Mouse (Mus musculus) retina, adult 2 months (tissue): ENCODE data around the gene Smim4.

Source experiments
- DNase-seq: peaks from one replicate; pipeline ENCODE4 v3.0.0-alpha.2; 2012; ENCODE audit warnings: low read depth, low spot score

The Smim4 gene

DNA sequence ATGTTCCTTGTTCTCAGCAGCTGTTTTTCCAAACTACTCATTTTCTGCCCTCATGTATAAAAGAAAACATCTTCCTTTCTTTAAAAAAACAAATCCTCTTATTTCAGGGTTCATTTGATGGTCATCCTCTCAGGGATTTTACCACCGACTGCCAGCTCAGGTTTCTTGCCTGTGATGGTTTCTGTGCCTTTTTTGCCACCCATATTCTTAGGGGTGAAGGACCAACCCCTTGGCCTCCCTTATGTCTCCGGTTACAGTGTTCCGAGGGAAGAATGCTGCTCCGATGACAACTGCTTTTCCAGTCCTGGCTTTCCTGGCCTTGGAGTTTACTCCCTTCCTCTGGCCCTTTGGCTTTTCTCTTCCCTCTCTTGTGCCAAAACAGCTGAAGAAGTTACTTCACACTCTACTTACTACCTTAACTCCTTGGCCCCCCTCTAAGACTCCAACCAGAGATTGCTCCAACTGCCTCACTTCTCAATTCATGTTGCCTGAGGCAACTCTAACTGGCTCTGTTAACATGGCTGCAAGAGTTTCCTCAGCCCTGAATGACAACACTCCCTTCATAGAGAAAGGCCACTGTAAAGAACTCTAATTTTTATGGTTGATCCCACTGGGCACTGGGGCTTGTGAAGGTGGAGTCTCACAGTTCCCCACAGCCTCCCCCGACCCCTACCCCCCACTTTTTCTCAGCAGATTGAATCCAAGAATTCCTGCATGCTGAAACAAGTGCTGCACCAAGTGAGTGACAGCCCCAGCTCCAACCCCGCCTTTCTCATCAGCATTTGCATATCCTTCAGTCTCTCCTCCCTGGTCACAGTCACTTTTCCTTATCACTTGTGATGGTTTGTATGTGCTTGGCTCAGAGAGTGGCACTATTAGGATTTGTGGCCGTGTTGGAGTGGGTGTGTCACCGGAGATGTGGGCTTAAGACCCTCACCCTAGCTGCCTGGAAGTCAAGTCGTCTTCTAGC lies 3.4 kb downstream of the Smim4 start:
- DNase-seq = no peak

DNA sequence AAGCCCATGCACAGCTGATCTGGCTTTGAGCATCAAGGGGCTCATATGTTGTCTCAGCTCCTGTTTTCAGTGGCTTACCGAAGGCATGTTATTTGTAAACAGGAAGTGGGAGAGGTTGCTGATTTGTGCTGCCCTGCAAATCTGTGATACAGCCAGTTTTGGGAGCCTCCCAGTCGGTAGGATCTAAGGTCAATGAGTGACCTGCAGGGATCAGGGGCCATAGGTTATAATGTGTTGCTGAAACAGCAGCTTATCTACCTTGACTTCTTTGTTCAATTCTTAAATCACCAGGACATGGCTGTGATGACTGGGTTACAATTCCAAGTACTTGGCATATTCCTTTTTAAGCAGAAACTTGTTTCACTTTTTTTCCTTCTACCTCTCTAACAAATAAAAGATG lies 13.2 kb downstream of the Smim4 start:
- no peak for DNase-seq

DNA sequence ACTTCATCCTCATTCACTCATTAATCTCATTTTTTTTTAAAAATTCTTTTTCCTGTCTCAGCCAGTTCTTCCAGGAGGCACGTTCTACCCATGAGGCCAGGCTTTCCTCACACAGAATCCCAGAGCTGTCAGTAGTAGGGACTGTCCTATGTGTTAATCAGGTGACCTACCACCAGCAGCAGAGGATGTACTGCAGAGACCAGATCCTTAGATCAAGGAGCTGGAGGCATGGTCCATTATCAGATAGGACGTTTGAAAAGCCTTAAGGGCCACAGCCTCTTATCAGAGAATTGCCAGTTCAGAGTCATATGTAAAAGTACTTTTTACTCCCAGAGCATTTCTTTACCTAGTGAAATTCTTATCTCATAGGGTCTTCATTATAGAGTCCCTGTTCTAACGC lies 14.7 kb downstream of the Smim4 start:
- no peak for DNase-seq

DNA sequence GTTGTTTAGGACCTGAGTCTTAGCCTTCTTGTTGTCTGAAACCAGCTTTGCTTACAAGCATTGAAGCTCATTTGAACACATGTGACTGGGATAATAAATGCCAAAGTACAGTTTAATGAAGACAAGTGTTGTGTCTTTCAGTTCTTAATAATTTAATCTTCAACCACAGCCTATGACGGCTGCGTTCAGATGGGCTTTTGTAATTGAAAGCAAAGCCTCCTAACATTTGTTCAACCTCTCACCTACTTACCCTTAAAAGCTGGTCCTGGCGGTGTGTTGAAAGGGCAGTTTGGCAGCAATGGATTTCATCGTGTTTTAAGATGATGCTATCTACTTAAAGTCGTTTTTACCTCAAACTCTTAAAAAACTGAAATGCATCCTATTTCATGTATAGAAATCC lies 16.6 kb downstream of the Smim4 start:
- no peak for DNase-seq

DNA sequence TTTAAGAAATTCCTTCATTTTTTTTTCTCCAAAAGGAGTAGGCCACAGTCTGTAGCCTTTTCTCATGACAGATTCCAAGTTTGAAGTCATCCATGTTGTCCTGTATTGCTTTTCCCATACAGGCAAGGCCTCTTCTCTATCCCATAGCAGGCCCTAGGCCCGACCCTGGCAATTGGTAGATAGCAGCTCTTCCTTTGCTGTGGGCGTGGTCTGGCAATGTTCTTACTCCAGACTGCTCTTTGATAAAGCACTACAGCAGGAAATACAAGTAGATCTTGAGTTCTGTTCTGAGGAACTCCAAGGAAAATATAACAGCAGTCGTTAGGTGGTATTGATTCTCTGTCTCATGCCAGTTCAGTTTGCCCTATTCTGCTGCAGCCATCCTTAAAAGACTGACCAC lies 18.1 kb downstream of the Smim4 start:
- no peak for DNase-seq

DNA sequence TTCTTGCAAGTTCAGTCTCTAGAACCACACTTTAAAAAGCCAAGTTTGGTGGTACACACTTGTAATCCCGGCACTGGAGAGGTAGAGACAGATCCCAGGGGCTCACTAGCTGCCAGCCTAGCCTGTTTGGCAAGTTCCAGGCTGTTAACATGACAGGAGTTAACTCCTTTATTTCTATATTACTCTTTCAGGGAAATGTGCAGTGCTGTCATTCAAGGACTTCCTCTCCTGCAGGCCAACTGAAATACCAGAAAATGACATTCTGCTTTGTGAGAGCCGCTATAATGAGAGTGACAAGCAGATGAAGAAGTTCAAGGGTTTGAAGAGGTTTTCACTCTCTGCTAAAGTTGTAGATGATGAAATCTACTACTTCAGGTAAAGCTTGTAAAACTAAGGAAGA lies 23.6 kb downstream of the Smim4 start:
- no peak for DNase-seq

DNA sequence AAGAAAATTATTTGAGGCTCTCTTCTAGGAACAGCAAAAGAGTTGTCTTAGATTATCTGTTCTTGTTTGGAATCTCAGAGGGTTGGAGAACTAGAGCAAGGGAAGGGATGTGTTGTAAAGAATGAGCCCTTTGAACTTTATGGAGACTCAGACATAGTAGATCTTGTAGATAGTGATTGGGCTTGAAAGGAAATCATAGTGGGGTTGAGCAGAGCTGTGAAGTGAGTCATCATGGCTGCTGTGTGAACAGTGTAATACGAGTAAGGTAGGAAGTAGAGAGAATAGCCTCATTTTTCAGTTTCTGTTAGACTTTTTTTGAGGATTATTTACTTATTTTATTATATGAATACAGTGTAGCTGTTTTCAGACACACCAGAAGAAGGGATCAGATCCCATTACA lies 38.8 kb downstream of the Smim4 start:
- no peak for DNase-seq

DNA sequence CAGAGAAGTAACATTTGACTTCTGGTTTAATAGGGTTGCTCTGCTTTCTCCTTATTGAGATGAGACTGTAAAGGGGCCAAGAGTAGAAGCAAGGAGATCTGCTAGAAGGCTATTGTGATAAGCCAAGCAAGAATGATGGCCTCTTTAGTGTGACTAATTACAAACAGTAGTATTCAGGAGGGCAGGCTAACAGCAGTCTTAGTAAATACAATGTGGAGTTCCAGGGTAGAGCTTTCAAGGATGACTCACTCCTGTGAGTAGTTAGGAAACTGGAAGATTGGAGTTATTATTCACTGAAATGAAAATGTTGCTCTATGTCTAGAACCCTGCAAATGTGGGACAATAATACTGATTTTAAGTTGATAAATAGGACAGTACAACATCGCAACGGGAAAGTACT lies 40.2 kb downstream of the Smim4 start:
- DNase-seq = no peak

DNA sequence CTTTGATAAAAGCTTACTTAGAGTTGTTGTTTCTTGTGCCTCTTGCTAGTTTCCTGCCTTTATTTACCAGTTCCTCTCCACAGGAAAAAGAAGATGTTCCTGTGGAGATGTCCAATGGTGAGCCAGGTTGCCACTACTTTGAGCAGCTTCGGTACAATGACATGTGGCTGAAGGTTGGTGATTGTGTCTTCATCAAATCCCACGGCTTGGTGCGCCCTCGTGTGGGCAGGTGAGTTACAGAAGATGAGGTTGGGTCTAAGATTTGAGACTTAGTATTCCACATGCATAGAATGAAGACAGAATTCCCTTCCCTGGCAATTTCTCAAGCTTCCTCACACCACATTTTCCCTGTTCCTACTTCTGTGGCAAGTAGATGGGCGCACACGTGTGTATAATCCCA lies 41.3 kb downstream of the Smim4 start:
- no peak for DNase-seq

DNA sequence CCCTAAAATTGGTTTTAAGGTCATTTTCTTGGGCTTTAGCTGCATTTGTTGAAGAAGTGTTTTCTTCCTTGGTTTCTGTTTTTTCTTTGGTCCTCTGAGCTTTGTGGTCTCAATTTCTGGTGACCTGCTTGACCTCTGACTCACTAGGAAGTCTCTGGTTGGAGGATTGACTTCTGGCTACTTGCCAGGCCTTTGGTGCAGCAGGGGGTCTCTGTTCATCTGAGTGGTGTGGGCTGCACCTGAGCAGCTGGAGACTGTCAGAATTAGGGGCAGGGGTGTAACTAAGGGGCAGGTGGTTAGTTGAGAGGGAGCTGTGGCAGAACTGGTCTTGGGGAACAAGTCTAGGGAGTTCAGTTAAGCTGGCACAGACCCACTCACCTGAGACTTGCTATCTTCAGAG lies 47.6 kb downstream of the Smim4 start:
- DNase-seq = no peak

DNA sequence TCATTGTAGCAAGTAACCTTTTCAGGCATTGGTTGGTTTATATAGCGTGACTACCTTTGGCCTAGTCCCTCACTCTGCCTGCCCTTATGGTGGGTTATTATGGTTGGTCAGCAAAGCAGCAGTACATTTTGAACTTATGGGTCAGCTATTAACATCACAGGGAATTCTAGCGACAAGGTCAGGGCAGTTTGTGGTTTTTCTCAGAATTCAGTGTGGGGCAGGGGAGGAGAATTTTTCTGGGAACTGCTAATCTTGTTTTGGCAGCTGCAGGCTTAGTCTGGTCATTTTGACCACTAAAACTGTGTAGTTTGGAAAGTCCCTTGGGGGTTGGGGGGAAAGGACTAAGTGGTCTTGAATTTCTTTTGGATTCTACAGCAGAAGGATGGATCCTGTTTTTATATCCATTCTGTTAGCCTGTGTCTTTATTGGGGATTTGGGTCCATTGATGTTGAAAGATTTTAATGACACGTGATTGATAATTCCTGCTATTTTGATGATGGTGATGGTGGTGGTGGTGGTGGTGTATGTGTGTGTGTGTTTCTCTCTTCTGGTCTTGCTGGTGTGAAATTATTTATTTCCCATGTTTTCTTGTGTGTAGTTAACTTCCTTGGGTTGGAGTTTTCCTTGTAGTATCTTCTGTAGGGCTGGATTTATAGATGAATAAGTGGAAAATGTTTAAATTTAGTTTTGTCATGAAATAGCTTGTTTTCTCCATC lies 49.3 kb downstream of the Smim4 start:
- DNase-seq = no peak

DNA sequence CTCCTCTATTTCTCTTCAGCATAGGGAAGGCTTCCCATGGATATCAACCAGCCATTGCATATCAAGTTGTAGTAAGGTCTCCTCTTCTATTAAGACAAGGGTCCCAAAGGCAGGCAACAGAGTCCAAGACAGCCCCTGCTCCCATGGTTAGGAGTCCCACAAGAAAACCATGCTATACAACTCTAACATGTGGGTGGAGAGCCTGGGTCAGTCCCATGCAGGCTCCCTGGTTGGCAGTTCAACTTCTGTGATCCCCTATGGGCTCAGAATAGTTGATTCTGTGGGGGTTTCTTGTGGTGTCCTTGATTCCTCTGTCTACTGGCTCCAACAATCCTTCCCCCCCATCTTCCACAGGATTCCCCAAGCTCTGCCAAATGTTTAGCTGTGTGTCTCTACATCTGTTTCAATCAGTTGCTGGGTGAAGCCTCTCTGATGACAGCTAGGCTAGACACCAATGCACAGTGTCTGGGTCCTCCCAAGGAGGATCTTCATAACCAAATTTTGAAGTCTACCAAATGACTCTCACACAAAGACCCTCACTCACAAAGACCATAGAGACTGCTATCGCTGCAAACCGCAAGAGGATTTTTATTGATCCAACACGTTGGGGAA lies 50.1 kb downstream of the Smim4 start:
- DNase-seq = no peak

DNA sequence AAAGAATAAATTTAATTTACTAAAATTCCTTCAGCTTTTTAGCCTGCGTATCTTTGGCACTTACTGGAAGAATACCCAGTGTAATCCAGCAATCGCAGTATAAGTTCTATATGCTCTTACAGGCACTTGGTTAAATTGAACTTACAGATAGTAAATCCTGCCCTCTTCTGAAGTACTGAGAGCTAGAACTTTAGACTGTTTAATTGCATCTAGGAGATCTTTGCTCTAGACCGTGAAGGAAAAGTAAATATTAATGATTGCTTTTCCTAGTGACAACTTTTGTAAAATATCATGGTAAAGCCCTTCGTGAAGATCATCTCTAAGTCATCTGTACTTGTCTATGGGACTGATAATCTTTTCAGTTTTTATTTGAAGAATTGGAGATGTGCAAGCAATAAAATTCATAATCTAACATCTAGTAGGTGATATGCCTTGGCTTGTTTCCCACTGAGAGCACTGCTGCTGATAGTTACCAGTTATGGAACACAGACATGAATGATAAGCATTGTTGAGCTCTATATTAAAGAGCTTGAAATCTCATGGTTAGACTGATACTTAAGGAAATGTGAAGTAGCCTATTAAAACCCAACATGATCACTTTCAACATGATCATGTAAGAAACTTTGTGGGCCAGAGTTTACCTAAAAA lies 59.5 kb downstream of the Smim4 start:
- no peak for DNase-seq

DNA sequence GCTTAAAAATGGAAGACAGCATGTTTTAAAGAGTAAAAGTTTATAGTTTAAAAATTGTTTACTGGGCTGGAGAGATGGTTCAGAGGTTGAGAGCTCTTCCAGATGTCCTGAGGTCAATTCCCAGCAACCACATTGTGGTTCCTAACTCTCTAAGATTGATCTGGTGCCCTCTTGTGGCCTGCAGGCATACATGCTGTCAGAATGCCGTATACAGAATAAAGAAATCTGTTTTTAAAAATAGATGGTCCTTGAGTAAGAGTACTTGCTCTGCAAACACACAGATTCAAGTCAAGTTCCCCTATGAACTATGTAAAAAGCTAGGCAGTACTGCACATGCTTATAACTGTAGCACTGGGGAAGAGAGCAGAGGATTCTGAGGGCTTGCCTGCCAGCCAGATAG lies 66.5 kb downstream of the Smim4 start:
- DNase-seq = no peak

DNA sequence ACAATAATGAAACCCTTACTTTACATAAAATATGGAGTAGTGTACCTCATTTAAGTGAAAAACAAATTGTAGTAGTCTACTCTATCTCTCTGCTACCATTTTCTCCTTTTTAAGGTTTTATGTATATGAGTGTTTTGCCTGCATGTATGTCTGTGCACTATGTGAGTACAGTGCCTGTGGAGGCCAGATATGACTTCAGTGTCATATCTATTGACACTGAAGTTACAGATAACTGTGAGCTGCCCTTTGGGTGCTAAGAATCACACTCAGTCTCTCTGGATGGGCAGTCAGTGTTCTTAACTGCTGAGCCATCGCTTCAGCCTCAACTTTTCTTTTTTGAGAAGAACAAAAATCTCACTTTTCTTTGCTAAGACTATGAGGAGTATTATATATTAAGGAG lies 82.9 kb downstream of the Smim4 start:
- no peak for DNase-seq

DNA sequence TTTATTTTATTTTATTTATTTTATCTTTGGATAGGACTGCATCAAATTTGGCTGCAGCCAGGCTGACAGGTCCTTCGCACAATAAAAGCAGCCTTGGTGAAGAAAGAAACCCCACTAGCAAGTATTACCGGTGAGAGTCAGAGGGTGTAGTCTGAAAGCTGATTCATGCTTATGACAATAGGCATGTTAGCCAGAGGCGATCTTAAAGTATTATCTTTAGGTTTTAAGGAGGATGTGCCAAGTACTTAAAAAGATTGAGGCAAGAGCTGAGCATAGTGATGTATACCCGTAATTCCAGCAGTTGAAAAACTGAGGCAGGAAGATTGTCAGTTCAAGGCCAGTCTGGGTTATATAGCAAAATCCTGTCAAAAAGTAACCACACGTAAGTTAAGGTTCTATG lies 83.5 kb downstream of the Smim4 start:
- no peak for DNase-seq
